Mouse (Mus musculus) CH12.LX (cell line): ENCODE results near the gene Dscaml1.

ENCODE experiments used
- CTCF ChIP-seq, 2 experiments: IDR thresholded peaks in 1 of 2; conservative IDR thresholded peaks in 1 of 2; 2 replicates each; pipeline ENCODE4 v1.5.1; 2011 to 2012; ENCODE audit warnings: low read depth in 2 of 2, low read length in 2 of 2, improper control_type of control experiment in 1 of 2, inconsistent platforms in 1 of 2, mild to moderate bottlenecking in 1 of 2, moderate library complexity in 1 of 2
- E2F4 ChIP-seq: IDR thresholded peaks from 2 replicates; pipeline ENCODE4 v1.6.1; 2011; ENCODE audit warnings: low read depth, low read length, improper control_type of control experiment; ENCODE audit not compliant: insufficient replicate concordance
- KAT2A ChIP-seq: IDR thresholded peaks from 2 replicates; pipeline ENCODE4 v1.6.1; 2012; ENCODE audit warnings: low read length, improper control_type of control experiment, inconsistent platforms; ENCODE audit not compliant: insufficient replicate concordance
- MAX ChIP-seq: IDR thresholded peaks from 2 replicates; pipeline ENCODE4 v1.6.1; 2011; ENCODE audit warnings: low read length, improper control_type of control experiment
- MAZ ChIP-seq: IDR thresholded peaks from 2 replicates; pipeline ENCODE4 v1.6.1; 2012; ENCODE audit warnings: low read depth, mild to moderate bottlenecking, inconsistent platforms, low read length, improper control_type of control experiment, moderate library complexity
- POLR2A ChIP-seq: IDR thresholded peaks from 2 replicates; pipeline ENCODE4 v1.6.1; 2011; ENCODE audit warnings: low read depth, mild to moderate bottlenecking, improper control_type of control experiment, low read length
- POLR2AphosphoS2 ChIP-seq: IDR thresholded peaks from 2 replicates; pipeline ENCODE4 v1.6.1; 2011; ENCODE audit warnings: low read depth, low read length, improper control_type of control experiment
- TBP ChIP-seq: conservative IDR thresholded peaks from 2 replicates; pipeline ENCODE4 v1.6.1; 2011; ENCODE audit warnings: low read depth, low read length, improper control_type of control experiment
- UBTF ChIP-seq: IDR thresholded peaks from 2 replicates; pipeline ENCODE4 v1.6.1; 2012; ENCODE audit warnings: low read depth, mild to moderate bottlenecking, inconsistent platforms, low read length, improper control_type of control experiment, moderate library complexity
- ZNF384 ChIP-seq: IDR thresholded peaks from 2 replicates; pipeline ENCODE4 v1.6.1; 2012; ENCODE audit warnings: low read depth, low read length, improper control_type of control experiment, inconsistent platforms

GRCm38 (mm10) chr9:45663386-45664315 is 237.2 kb downstream of the Dscaml1 start:
- no peak for TF ChIP-seq ZNF384
- TF ChIP-seq CTCF (conservative IDR thresholded peaks at IDR 0.05 in 1 of 2, IDR thresholded peaks at IDR 0.05 in 1 of 2; ENCODE audit: low read depth in 2 of 2, low read length in 2 of 2): no peak
- no peak for TF ChIP-seq POLR2AphosphoS2
- TF ChIP-seq MAX: no peak
- TF ChIP-seq TBP: no peak
- TF ChIP-seq MAZ: no peak
- no peak for TF ChIP-seq UBTF
- TF ChIP-seq E2F4: no peak
- no peak for TF ChIP-seq POLR2A
- no peak for TF ChIP-seq KAT2A
